Mouse (Mus musculus) gastrocnemius, postnatal 10 days (tissue): ENCODE measurements at regions not wholly inside any gene's neighbourhood (a gene's known extent, or its start where the extent isn't known, plus 50 kb on each side); places are given as distances from the start of the nearest gene placed in this dataset.
"Not testable (repeated sequence)": the region's sequence is repeated elsewhere in the genome, so short reads cannot be mapped to it uniquely, and the experiment has no call there.

Experiments used
- DNase-seq: peaks from one replicate; pipeline ENCODE4 v3.0.0; 2021; ENCODE audit warnings: mixed read lengths
- microRNA-seq, 2 experiments: library from miRNA; unstranded; fragments of <30 nt; microRNA quantifications; one replicate each; pipeline ENCODE4 v1.2.0; 2021

GRCm38 (mm10) chr12:114583371-114583770 lies 1039.7 kb downstream of the Adam6a start:
- no peak for DNase-seq

- DNase-seq: no peak
Observed at GRCm38 (mm10) chr12:114587227-114587626, 1043.5 kb downstream of the Adam6a start.

- no peak for DNase-seq
Observed at GRCm38 (mm10) chr12:114597672-114598071, 1054.0 kb downstream of the Adam6a start.

- DNase-seq: no peak
Observed at GRCm38 (mm10) chr12:114609171-114609570, 1065.5 kb downstream of the Adam6a start.

GRCm38 (mm10) chr12:114612108-114612507 lies 1068.4 kb downstream of the Adam6a start:
- DNase-seq: no peak

GRCm38 (mm10) chr12:114615179-114615578 lies 1071.5 kb downstream of the Adam6a start:
- DNase-seq: no peak

- DNase-seq: no peak
Observed at GRCm38 (mm10) chr12:114615712-114616111, 1072.0 kb downstream of the Adam6a start.

GRCm38 (mm10) chr12:114641089-114641488 lies 1097.4 kb downstream of the Adam6a start:
- DNase-seq: no peak

- DNase-seq: no peak
Observed at GRCm38 (mm10) chr12:114646372-114646771, 1102.7 kb downstream of the Adam6a start.

GRCm38 (mm10) chr12:114650432-114651101 lies 1106.9 kb downstream of the Adam6a start:
- DNase-seq: not testable (repeated sequence)

- DNase-seq: not testable (repeated sequence)
Observed at GRCm38 (mm10) chr12:114657134-114657533, 1113.4 kb downstream of the Adam6a start.

Small RNAs in the stretch of these regions (microRNA-seq; reads per million reads assigned to microRNA genes)
- gene Mir7094-1 (0 reads per million in 2 experiments), gene Mir7094-2 (0 reads per million in 2 experiments)
